Mouse (Mus musculus) left cerebral cortex, postnatal 14 days (tissue): ENCODE results near the gene Tdpoz2. TPM values are rescaled to one million over a fixed set of nuclear protein-coding genes. Genes with fewer than 3 reads are reported as not detected.
"Not testable (repeated sequence)": the region's sequence is repeated elsewhere in the genome, so short reads cannot be mapped to it uniquely, and the experiment has no call there.

ENCODE experiments used
- DNase-seq, 2 experiments: peaks; one replicate each; pipeline ENCODE4 v3.0.0; 2021 to 2022; ENCODE audit warnings: low spot score in 2 of 2, mixed read lengths in 1 of 2
- intact Hi-C: fragments of 180-260 bp; cut with DNase I; formaldehyde crosslinking; loops from one replicate; pipeline ENCODE4 v1.15.1; 2025
- long read RNA-seq, 2 experiments: library from polyadenylated mRNA; stranded (forward); transcript quantifications; one replicate each; pipeline ENCODE4 v2.0.0; 2021
- total RNA-seq, 2 experiments: library from RNA; stranded (reverse); gene quantifications; 2 replicates each; pipeline ENCODE4 v1.2.3; 2021

The Tdpoz2 gene
- total RNA-seq, result not detected
- long read RNA-seq, experiment 1, result 0 reads
- long read RNA-seq, experiment 2, result 0 reads

DNA sequence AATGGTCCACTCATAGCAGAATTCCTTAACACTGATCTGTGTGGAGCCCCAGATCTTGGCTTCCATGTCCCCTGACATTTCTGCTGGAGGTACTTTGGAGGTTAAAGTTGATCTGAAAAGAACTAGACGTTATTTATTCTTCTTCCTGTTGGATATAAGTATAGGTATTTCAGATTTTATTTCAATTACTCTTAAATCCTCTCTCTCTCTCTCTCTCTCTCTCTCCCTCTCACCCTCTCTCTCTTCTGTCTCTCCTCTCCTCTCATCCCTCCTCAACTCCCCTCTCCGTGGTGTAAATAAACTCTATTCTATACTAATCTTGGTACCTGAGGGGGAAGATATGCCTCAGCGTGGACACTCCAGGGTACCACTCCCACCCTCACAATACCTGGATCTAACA lies at the start of gene Tdpoz2:
TSS of gene Tdpoz2 (minus strand) at position 101 of the 400 bp plus-strand sequence.
- intact Hi-C loops, result no loop called here
- DNase-seq, result no peak

DNA sequence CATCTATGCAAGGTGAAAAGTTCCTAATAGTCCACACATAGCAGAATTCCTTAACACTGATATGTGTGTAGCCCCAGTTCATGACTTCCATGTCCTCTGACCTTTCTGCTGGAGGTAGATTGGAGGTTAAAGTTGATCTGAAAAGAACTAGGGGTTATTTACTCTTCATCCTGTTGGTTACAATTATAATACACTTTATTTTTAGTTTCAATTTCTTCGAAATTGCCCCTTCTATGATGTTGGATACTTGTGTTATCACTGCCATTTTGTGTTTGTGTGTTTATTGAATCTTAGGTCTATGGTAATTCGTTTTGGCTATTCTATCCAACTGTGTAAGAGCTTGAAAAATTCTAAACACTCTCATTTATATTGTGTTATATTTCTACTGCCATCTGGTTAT lies 40.5 kb upstream of the Tdpoz2 start, which contains the start of gene Gm37596:
TSS of gene Gm37596 (minus strand) at position 101 of the 400 bp plus-strand sequence.
- intact Hi-C loops, DNase-seq: not testable (repeated sequence)

GRCm38 (mm10) chr3:93676210-93676609 lies 23.7 kb upstream of the Tdpoz2 start, which contains the start of gene Tdpoz1:
Gene Tdpoz1 (minus strand): TSS chr3:93676310.
- intact Hi-C loops, DNase-seq: not testable (repeated sequence)

DNA sequence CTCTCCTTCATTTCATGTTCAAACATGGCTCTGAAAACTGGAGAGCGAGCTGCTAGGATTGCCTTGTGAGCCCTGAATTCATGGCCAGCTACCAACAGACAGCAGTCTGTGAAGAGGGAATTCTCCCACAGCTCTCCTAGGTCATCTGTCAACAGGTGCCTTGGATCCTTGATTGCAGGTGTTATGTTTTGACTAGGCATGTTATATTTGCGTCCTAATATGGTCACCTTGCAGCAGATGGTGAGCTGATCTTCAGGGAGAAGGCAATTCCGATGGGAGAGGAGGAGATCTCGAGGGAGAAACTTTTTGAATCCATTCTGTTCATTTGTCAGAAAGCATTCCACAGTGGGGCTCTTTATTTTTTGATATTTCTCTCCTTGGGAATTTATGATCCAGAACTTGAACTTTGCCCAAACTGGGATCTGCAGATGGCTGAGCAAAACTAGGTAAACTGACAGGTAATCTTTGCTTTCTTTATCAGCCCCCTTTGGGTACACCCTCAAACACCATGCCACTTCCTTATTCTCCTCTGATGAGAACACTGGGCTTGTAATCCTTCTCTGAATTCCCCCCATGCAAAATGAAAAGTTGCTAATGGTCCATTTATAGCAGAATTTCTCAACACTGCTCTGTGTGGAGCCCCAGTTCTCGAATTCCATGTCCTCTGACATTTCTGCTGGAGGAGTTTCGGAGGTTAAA lies 18.5 kb upstream of the Tdpoz2 start:
- intact Hi-C loops, DNase-seq: not testable (repeated sequence)

GRCm38 (mm10) chr3:93654260-93654659 lies 1.8 kb upstream of the Tdpoz2 start:
- intact Hi-C loops, result no loop called here
- DNase-seq, result no peak

- intact Hi-C loops, DNase-seq: not testable (repeated sequence)
These were observed 21.4 kb downstream of the Tdpoz2 start for GRCm38 (mm10) chr3:93630917-93631714.

DNA sequence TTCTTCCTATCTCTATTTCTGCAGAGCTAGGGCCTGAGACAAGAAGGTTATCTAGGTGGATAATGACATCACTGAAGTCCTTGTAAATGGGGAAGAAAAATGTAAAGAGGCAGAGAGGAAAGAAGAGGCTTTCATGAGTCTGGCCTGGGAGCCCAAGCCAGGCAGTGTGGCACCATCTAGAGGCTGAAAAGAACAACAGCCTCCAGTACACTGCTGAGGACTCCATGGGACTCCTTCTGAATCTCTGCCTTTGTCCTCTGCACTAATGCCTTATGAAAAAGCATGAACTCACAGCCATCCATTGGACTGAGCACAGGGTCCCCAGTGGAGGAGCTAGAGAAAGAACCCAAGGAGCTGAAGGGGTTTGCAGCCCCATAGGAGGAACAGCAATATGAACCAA lies 43.5 kb downstream of the Tdpoz2 start:
- DNase-seq, result peak; percentile 19 to 45
- intact Hi-C loops, result loop anchor here (5.0 kb wide), 1 partner anchor 247 kb away; no protein-coding TSS in a partner anchor

- no peak for DNase-seq
- intact Hi-C loops, result no loop called here
These were observed 50.6 kb downstream of the Tdpoz2 start for GRCm38 (mm10) chr3:93601903-93602302.

Other genes starting within 250 kb of the Tdpoz2 start
- under 1 TPM; 0.83 to 0.99 TPM for gene Tchh, start 210.4 kb downstream of the Tdpoz2 start, total RNA-seq
- not detected for gene Tchhl1, start 183.9 kb downstream of the Tdpoz2 start, total RNA-seq
- gene S100a11, start 132.2 kb downstream of the Tdpoz2 start, total RNA-seq, result 10 to 100 TPM; 16.7 to 17.7 TPM
- gene S100a10, start 97.6 kb downstream of the Tdpoz2 start, total RNA-seq, result 10 to 100 TPM; 35.8 to 37.2 TPM
- not detected for gene Tdpoz1, start 23.6 kb upstream of the Tdpoz2 start, total RNA-seq
- not detected for gene Gm37596, start 40.4 kb upstream of the Tdpoz2 start, total RNA-seq
- not detected for gene Gm5773, start 120.3 kb upstream of the Tdpoz2 start, total RNA-seq
- gene Tdpoz4, start 143.7 kb upstream of the Tdpoz2 start, total RNA-seq, result not detected
- not detected for gene Tdpoz3, start 173.3 kb upstream of the Tdpoz2 start, total RNA-seq